Mouse (Mus musculus) neural tube, embryonic 14.5 days (tissue): Measurements from ENCODE around the gene Grip1. TPM values are rescaled to one million over a fixed set of nuclear protein-coding genes. Genes with fewer than 3 reads are reported as not detected.

Source experiments
- ATAC-seq: fragments of 200-750 bp; cut with Nextera tagmentation; 2 replicates; pipeline ENCODE4 v1.8.0; 2017; ENCODE audit warnings: low read depth, mild to moderate bottlenecking, moderate TSS enrichment, moderate library complexity
- H3K27ac ChIP-seq: fragments of 300-500 bp; sonication (generic); 2 replicates; pipeline ENCODE4 v1.5.1; 2014; ENCODE audit warnings: low read depth, mild to moderate bottlenecking, control low read depth, low read length, moderate library complexity, mixed read lengths
- H3K27me3 ChIP-seq: fragments of 300-500 bp; sonication (generic); 2 replicates; pipeline ENCODE4 v1.6.1; 2014; ENCODE audit warnings: low read length; ENCODE audit not compliant: control insufficient read depth, insufficient read depth
- H3K36me3 ChIP-seq: fragments of 300-500 bp; sonication (generic); 2 replicates; pipeline ENCODE4 v1.6.1; 2014; ENCODE audit warnings: low read length, mixed read lengths; ENCODE audit not compliant: control insufficient read depth, insufficient read depth
- H3K4me1 ChIP-seq: fragments of 300-500 bp; sonication (generic); 2 replicates; pipeline ENCODE4 v1.6.1; 2014; ENCODE audit warnings: low read length; ENCODE audit not compliant: control insufficient read depth, insufficient read depth
- H3K4me2 ChIP-seq: fragments of 300-500 bp; sonication (generic); 2 replicates; pipeline ENCODE4 v1.6.1; 2014; ENCODE audit warnings: mild to moderate bottlenecking, low read depth, low read length, control low read depth
- H3K4me3 ChIP-seq: fragments of 300-500 bp; sonication (generic); 2 replicates; pipeline ENCODE4 v1.5.1; 2014; ENCODE audit warnings: low read depth, low read length, control low read depth, mixed read lengths
- H3K9ac ChIP-seq: fragments of 300-500 bp; sonication (generic); replicated peaks from 2 replicates; pipeline ENCODE4 v1.6.1; 2014; ENCODE audit warnings: low read depth, mild to moderate bottlenecking, control low read depth, low read length, mixed read lengths
- H3K9me3 ChIP-seq: fragments of 300-500 bp; sonication (generic); 2 replicates; pipeline ENCODE4 v1.6.1; 2016; ENCODE audit warnings: low read length; ENCODE audit not compliant: control insufficient read depth
- WGBS: fragments of 180-500 bp; shearing (Covaris S2); extraction: QIAGEN DNeasy Blood & Tissue Kit; methylation state at CpG from one replicate; pipeline ENCODE4 v1.1.7; 2014; 5-methylcytosine and 5-hydroxymethylcytosine counted together
- polyA plus RNA-seq: library from polyadenylated mRNA; unstranded; fragments of >200 nt; fragmentation: Nextera tagmentation; extraction: Ambion mirVana; gene quantifications from 2 replicates; pipeline ENCODE4 v1.2.1, GENCODE M21; 2014

The Grip1 gene
- polyA plus RNA-seq, 1 experiment from 2014 or later: 27.0 TPM

- Histone ChIP-seq H3K27ac (no peak overlapping the region), H3K36me3 (no peaks in the 10 kb centered on the region), H3K9me3 (no peaks in the 10 kb centered on the region), H3K4me2 (no peak overlapping the region), H3K27me3 (no peaks in the 10 kb centered on the region), H3K4me3 (no peak overlapping the region), H3K9ac (no peak overlapping the region), H3K4me1 (no peaks in the 10 kb centered on the region)
- 38% methylated on average over 13 of the region's 13 CpGs for WGBS
- ATAC-seq: no peak
These were observed 675.1 kb downstream of the Grip1 start for GRCm38 (mm10) chr10:120128601-120129277.

GRCm38 (mm10) chr10:120130621-120131020, 677.0 kb downstream of the Grip1 start:
- Histone ChIP-seq H3K4me2 (no peak overlapping the region), H3K4me3 (no peak overlapping the region), H3K36me3 (no peaks in the 10 kb centered on the region), H3K27ac (no peak overlapping the region), H3K4me1 (no peaks in the 10 kb centered on the region), H3K27me3 (no peaks in the 10 kb centered on the region), H3K9me3 (no peaks in the 10 kb centered on the region), H3K9ac (no peak overlapping the region)
- WGBS: 67% methylated on average over 16 of the region's 16 CpGs
- no peak for ATAC-seq

- H3K27ac ChIP-seq: no peak overlapping the region
These were observed 680.1 kb downstream of the Grip1 start for GRCm38 (mm10) chr10:120133697-120134096.

GRCm38 (mm10) chr10:120136020-120136562, 682.5 kb downstream of the Grip1 start:
- Histone ChIP-seq H3K9me3 (no peaks in the 10 kb centered on the region), H3K36me3 (no peaks in the 10 kb centered on the region), H3K4me3 (no peak overlapping the region), H3K4me2 (no peak overlapping the region), H3K4me1 (no peaks in the 10 kb centered on the region), H3K9ac (no peak overlapping the region), H3K27me3 (no peaks in the 10 kb centered on the region), H3K27ac (no peak overlapping the region)
- WGBS: 89% methylated on average over 12 of the region's 12 CpGs
- ATAC-seq: no peak

More at GRCm38 (mm10) chr10:120133697-120134096, 680.1 kb downstream of the Grip1 start:
- H3K9ac ChIP-seq: no peak overlapping the region
- no peaks in the 10 kb centered on the region for H3K27me3 ChIP-seq
- 43% methylated on average over 11 of the region's 11 CpGs for WGBS
- no peaks in the 10 kb centered on the region for H3K4me1 ChIP-seq
- no peaks in the 10 kb centered on the region for H3K9me3 ChIP-seq
- H3K4me2 ChIP-seq: no peak overlapping the region
- no peak for ATAC-seq
- no peak overlapping the region for H3K4me3 ChIP-seq
- H3K36me3 ChIP-seq: no peaks in the 10 kb centered on the region

Other genes starting within 250 kb of the Grip1 start
- 53.4 and 75.0 TPM in 2 replicates for gene Cand1, start 213.8 kb upstream of the Grip1 start, polyA plus RNA-seq